Mouse (Mus musculus) kidney, embryonic 16.5 days (tissue): ENCODE results near the gene Lrwd1. TPM values are rescaled to one million over a fixed set of nuclear protein-coding genes. Genes with fewer than 3 reads are reported as not detected.
A peak's percentile ranks its signal among the peaks of the same experiment; 100 is the strongest.

Source experiments
- ATAC-seq: fragments of 200-750 bp; cut with Nextera tagmentation; 2 replicates; pipeline ENCODE4 v1.8.0; 2017; ENCODE audit warnings: moderate TSS enrichment; ENCODE audit not compliant: low FRiP score, low TSS enrichment
- H3K27ac ChIP-seq: fragments of 300-500 bp; sonication (generic); 2 replicates; pipeline ENCODE4 v1.5.1; 2014; ENCODE audit warnings: low read length
- H3K27me3 ChIP-seq: fragments of 300-500 bp; sonication (generic); 2 replicates; pipeline ENCODE4 v1.6.1; 2014; ENCODE audit warnings: low read length, control low read depth, mixed read lengths; ENCODE audit not compliant: insufficient read depth
- H3K36me3 ChIP-seq: fragments of 300-500 bp; sonication (generic); 2 replicates; pipeline ENCODE4 v1.6.1; 2014; ENCODE audit warnings: low read length, control low read depth, mixed read lengths; ENCODE audit not compliant: insufficient read depth
- H3K4me1 ChIP-seq: fragments of 300-500 bp; sonication (generic); 2 replicates; pipeline ENCODE4 v1.6.1; 2014; ENCODE audit warnings: low read length, control low read depth, mixed read lengths; ENCODE audit not compliant: insufficient read depth
- H3K4me2 ChIP-seq: fragments of 300-500 bp; sonication (generic); replicated peaks from 2 replicates; pipeline ENCODE4 v1.6.1; 2014; ENCODE audit warnings: low read depth, low read length
- H3K4me3 ChIP-seq: fragments of 300-500 bp; sonication (generic); 2 replicates; pipeline ENCODE4 v1.5.1; 2014; ENCODE audit warnings: mild to moderate bottlenecking, low read length
- H3K9ac ChIP-seq: fragments of 300-500 bp; sonication (generic); replicated peaks from 2 replicates; pipeline ENCODE4 v1.6.1; 2014; ENCODE audit warnings: low read length
- H3K9me3 ChIP-seq: fragments of 300-500 bp; sonication (generic); 2 replicates; pipeline ENCODE4 v1.6.1; 2016; ENCODE audit warnings: low read length, control low read depth
- WGBS: fragments of 180-500 bp; shearing (Covaris S2); extraction: QIAGEN DNeasy Blood & Tissue Kit; methylation state at CpG from one replicate; pipeline ENCODE4 v1.1.7; 2014; 5-methylcytosine and 5-hydroxymethylcytosine counted together
- microRNA-seq: library from miRNA; unstranded; fragments of <30 nt; microRNA quantifications from one replicate; pipeline ENCODE4, GENCODE M21; 2016
- polyA plus RNA-seq: library from polyadenylated mRNA; unstranded; fragments of >200 nt; fragmentation: Nextera tagmentation; extraction: Ambion mirVana; gene quantifications from 2 replicates; pipeline ENCODE4 v1.2.1, GENCODE M21; 2015

The Lrwd1 gene
- polyA plus RNA-seq, 1 experiment from 2014 or later = 40.2 TPM

DNA sequence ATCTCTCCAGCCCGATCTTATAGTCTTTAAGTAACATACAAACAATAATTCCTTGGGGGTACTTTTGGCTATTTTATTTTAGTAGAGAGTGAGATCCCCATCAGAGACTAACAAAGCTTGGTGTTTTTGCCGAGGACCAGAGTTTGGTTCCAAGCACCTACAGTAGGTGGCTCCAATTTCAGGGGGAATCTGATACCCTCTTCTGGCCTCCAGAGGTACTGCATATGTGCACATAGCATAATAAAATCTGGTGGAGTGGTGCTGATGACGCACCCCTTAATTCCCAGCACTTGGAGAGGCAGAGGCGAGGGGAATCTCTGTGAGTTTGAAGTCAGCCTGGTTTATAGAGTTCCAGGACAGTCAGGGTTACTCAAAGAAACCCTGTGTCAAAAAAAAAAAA is 53.5 kb downstream of the Lrwd1 start:
- no peaks in the 10 kb centered on the region for H3K9me3 ChIP-seq
- H3K4me2 ChIP-seq = no peak overlapping the region
- no peak overlapping the region for H3K4me3 ChIP-seq
- H3K27me3 ChIP-seq = no peaks in the 10 kb centered on the region
- no peaks in the 10 kb centered on the region for H3K36me3 ChIP-seq
- no peak overlapping the region for H3K27ac ChIP-seq
- 84% methylated on average over 4 of the region's 4 CpGs for WGBS
- no peak overlapping the region for H3K9ac ChIP-seq
- peaks cover 21% of the 10 kb centered on the region for H3K4me1 ChIP-seq
- ATAC-seq = no peak

DNA sequence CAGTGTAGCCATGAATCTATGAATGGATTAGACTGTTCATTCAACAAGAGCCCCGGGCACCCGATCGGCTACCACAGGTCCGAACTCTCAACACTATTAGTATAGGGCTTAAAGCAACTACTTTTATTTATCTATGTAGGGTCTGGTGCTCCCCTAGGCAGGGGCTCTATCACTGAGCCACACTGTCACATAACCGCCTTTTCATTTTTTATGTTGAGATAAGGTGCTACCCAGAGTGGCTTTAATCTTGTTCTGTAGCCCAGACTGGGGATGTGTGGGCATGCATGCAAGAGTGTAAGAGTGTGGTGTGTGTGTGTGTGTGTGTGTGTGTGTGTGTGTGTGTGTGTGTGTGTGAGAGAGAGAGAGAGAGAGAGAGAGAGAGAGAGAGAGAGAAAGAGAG is 57.7 kb downstream of the Lrwd1 start:
- H3K36me3 ChIP-seq = no peaks in the 10 kb centered on the region
- no peak overlapping the region for H3K4me2 ChIP-seq
- peaks cover 10% of the 10 kb centered on the region for H3K4me1 ChIP-seq
- no peak for ATAC-seq
- 98% methylated on average over 5 of the region's 5 CpGs for WGBS
- no peak overlapping the region for H3K27ac ChIP-seq
- H3K9ac ChIP-seq = no peak overlapping the region
- no peaks in the 10 kb centered on the region for H3K9me3 ChIP-seq
- H3K4me3 ChIP-seq = no peak overlapping the region
- H3K27me3 ChIP-seq = no peaks in the 10 kb centered on the region

DNA sequence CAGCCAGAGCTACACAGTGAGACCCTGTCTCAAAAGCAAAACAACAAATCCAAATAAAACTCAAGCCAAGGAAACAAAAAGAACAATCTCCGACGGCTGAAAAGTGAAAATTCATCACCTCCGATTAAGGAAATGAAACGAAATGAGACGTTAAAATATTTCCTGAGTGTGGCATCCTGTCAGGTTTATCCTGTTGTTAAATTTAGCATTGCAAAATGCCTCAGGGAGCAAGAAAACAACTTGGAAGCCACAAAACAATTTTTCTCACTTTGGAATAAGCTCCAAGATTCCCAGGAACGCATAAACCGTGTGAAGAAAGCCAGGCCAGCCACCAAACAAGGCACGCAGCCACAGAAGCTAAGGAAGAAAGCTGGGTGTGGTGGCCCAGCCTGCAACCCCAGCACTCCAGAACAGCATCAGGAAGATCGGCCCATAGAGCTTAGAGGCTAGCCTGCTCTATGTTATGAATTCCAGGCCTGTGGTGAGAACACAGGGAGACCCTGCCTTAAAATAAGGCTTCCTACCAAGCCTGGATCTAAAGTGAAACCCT is 58.8 kb downstream of the Lrwd1 start:
- no peak overlapping the region for H3K4me2 ChIP-seq
- peak overlapping the region; percentile 72; the same call in 1 of the 2 replicates for H3K27ac ChIP-seq

DNA sequence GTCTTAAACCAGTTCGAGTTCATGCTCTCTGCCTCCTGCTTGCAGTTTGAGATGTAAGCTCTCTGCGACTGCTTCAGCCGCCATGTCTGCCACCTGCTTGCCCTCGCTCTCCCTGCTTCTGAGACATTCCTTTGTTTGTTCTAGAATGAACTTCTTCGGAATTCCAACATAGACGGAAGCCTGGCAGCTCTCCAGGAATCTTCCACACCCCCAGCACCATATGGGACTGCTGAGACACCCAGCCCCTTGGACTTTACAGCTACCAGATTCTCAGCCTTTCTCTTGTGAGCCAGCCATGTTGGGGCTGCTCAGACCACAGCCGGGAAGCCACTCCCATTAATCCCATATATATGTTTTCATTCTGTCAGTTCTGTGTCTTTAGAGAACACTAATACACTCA is 59.6 kb downstream of the Lrwd1 start:
- Histone ChIP-seq H3K4me3 (no peak overlapping the region), H3K27me3 (no peaks in the 10 kb centered on the region), H3K9me3 (no peaks in the 10 kb centered on the region), H3K27ac (peak overlapping the region; percentile 72), H3K36me3 (no peaks in the 10 kb centered on the region), H3K4me1 (peaks cover 9% of the 10 kb centered on the region), H3K4me2 (0 out of 2 replicates have a peak overlapping the region, but pooled peaks have one; percentile 3), H3K9ac (no peak overlapping the region)
- ATAC-seq = peak; percentile 33; the same call in 1 of the 2 replicates
- 36% methylated on average over 7 of the region's 7 CpGs for WGBS

More for the DNA sequence above, 58.8 kb downstream of the Lrwd1 start:
- no peak overlapping the region for H3K9ac ChIP-seq
- H3K9me3 ChIP-seq = no peaks in the 10 kb centered on the region
- no peaks in the 10 kb centered on the region for H3K27me3 ChIP-seq
- 65% methylated on average over 9 of the region's 9 CpGs for WGBS
- ATAC-seq = no peak
- H3K36me3 ChIP-seq = no peaks in the 10 kb centered on the region
- H3K4me1 ChIP-seq = peaks cover 9% of the 10 kb centered on the region
- no peak overlapping the region for H3K4me3 ChIP-seq

DNA sequence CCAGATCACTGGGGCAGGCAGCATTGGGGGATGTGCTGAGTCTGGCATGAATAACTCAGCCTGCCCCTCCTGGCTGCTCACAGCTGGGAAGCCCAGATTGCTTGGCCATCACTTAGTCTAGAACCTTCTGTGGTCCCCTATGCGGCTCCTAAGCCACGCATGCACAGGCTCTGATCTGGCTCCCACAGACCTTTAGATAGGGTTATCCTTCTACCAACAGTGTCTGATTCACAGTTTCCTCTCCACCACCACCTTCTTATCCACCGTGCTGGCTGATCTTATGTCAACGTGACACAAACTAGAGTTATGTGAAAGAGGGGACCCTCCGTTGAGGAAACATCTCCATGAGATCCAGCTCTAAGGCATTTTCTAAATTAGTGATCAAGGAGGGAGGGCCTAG is 60.8 kb downstream of the Lrwd1 start:
- Histone ChIP-seq H3K4me3 (no peak overlapping the region), H3K36me3 (no peaks in the 10 kb centered on the region), H3K9me3 (no peaks in the 10 kb centered on the region), H3K4me1 (peaks cover 9% of the 10 kb centered on the region), H3K27me3 (no peaks in the 10 kb centered on the region), H3K9ac (no peak overlapping the region), H3K4me2 (no peak overlapping the region), H3K27ac (no peak overlapping the region)
- WGBS = 83% methylated on average over 5 of the region's 5 CpGs
- ATAC-seq = no peak

DNA sequence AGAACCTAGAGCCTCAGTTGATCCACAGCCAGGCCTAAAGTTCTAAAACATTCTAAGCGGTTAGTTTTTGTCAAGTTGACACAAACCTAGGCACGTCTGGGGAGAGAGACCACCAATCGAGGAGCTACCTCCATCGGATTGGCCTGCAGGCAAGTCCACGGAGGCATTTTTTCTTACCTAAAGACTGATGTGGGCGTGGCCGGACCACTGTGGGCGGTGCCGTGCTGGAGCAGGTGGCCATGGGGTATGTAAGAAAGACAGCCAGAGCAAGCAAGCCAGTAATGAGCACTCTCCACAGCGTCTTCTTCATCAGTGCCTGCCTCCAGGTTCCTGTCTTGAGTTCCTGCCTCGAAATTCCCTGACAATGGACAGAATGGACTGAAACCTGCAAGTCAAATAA is 62.3 kb downstream of the Lrwd1 start:
- Histone ChIP-seq H3K36me3 (no peaks in the 10 kb centered on the region), H3K4me1 (peaks cover 9% of the 10 kb centered on the region), H3K27ac (no peak overlapping the region), H3K27me3 (no peaks in the 10 kb centered on the region), H3K4me3 (no peak overlapping the region), H3K4me2 (no peak overlapping the region), H3K9ac (no peak overlapping the region), H3K9me3 (no peaks in the 10 kb centered on the region)
- WGBS = 73% methylated on average over 11 of the region's 11 CpGs
- no peak for ATAC-seq

DNA sequence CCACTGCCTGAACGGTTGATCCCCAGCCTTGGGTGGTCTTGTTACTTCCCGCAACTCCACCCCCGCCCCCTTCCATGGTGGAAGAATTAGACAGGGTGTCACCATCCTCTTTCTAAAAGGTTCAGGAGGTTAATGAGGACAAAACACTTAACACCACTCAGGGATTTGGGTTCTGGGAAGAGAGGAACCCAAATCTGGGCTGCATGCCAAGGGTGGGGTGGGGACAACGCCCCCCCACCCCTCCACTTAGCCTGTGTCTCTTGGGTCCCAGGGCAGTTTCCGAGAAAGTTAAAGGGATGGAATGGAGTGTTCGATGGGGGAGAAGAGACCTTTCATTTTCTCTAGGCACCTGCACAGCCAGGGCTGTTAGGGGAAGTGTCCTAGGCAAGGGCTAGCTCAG is 62.8 kb downstream of the Lrwd1 start:
- no peak overlapping the region for H3K9ac ChIP-seq
- no peak for ATAC-seq
- WGBS = 35% methylated on average over 6 of the region's 6 CpGs
- peaks cover 9% of the 10 kb centered on the region for H3K4me1 ChIP-seq
- H3K4me2 ChIP-seq = no peak overlapping the region
- H3K36me3 ChIP-seq = no peaks in the 10 kb centered on the region
- H3K9me3 ChIP-seq = no peaks in the 10 kb centered on the region
- 0 out of 2 replicates have a peak, but pooled peaks cover 2% of the 10 kb centered on the region for H3K27me3 ChIP-seq
- H3K4me3 ChIP-seq = no peak overlapping the region
- H3K27ac ChIP-seq = no peak overlapping the region

Small RNA genes within 50 kb of the gene (microRNA-seq; reads per million reads assigned to microRNA genes)
- gene Mir7035 = 1.7 reads per million, percentile 5 among the genes with 10 or more reads in this experiment

Other genes starting within 250 kb of the Lrwd1 start
- 69.9 and 70.5 TPM in 2 replicates for gene Hspb1, start 248.2 kb downstream of the Lrwd1 start, polyA plus RNA-seq
- gene Ywhag, start 201.5 kb downstream of the Lrwd1 start, polyA plus RNA-seq = 193 and 202 TPM in 2 replicates
- 11.3 and 11.8 TPM in 2 replicates for gene Ssc4d, start 161.5 kb downstream of the Lrwd1 start, polyA plus RNA-seq
- 0.18 and 0.20 TPM in 2 replicates for gene Zp3, start 156.0 kb downstream of the Lrwd1 start, polyA plus RNA-seq
- gene Dtx2, start 141.3 kb downstream of the Lrwd1 start, polyA plus RNA-seq = 32.9 and 36.3 TPM in 2 replicates
- gene Upk3b, start 97.6 kb downstream of the Lrwd1 start, polyA plus RNA-seq = 3.6 and 6.1 TPM in 2 replicates
- gene Upk3bl, start 81.6 kb downstream of the Lrwd1 start, polyA plus RNA-seq = 2.2 and 3.6 TPM in 2 replicates
- gene Rasa4, start 52.2 kb downstream of the Lrwd1 start, polyA plus RNA-seq = 15.9 and 18.5 TPM in 2 replicates
- gene Polr2j, start 19.4 kb downstream of the Lrwd1 start, polyA plus RNA-seq = 243 and 245 TPM in 2 replicates
- gene Alkbh4, start 72 bp upstream of the Lrwd1 start, polyA plus RNA-seq = 19.3 and 20.2 TPM in 2 replicates
- gene Orai2, start 34.6 kb upstream of the Lrwd1 start, polyA plus RNA-seq = 6.1 and 6.6 TPM in 2 replicates
- gene Prkrip1, start 62.9 kb upstream of the Lrwd1 start, polyA plus RNA-seq = 47.1 and 52.0 TPM in 2 replicates
- gene Sh2b2, start 110.5 kb upstream of the Lrwd1 start, polyA plus RNA-seq = 5.0 and 5.3 TPM in 2 replicates